9 mouse cellular contexts compared by ENCODE assay signal in genomic region chr4:141857422-141857930, GRCm38 (mm10). TPM values are rescaled to one million over a fixed set of nuclear protein-coding genes. Genes with fewer than 3 reads are reported as not detected.
DNase-seq lines count a peak whose midpoint lies in the region; ATAC-seq and TF ChIP-seq lines count a peak whose summit lies in the region.
"Had no signal": no experiment of that assay in that cellular context is flagged by ENCODE, and none has a peak within 500 bp of the region (broad histone marks: within the 10 kb centered on the region; RNA-seq: fewer than 3 reads in every experiment).

No protein-coding gene starts in this region.

- peaks cover 3% of the 10 kb centered on the region; the same call in 1 of the 2 replicates for H3K36me3 ChIP-seq in ES-E14 (ENCODE audit: control insufficient read depth, insufficient read depth, low read length, poor library complexity, severe bottlenecking)
- peaks cover 30% of the 10 kb centered on the region for H3K36me3 ChIP-seq in forebrain, embryonic 14.5 days (ENCODE audit: control insufficient read depth, insufficient read depth, low read length)

- no peak overlapping the region for H3K9ac ChIP-seq in ES-E14 (ENCODE audit: insufficient read depth, low read depth, low read length, poor library complexity, severe bottlenecking)
- H3K9ac ChIP-seq in forebrain, embryonic 14.5 days (ENCODE audit: low read length) = no peak overlapping the region

- peak; percentile 77 for ATAC-seq in cerebellum, adult (ENCODE audit: insufficient number of reproducible peaks, low FRiP score, low TSS enrichment)
- peak; percentile 85 for ATAC-seq in forebrain, embryonic 14.5 days

- H3K4me3 ChIP-seq in ES-E14 (ENCODE audit: insufficient read depth in 1 of 2, low read depth in 1 of 2, low read length in 2 of 2, poor library complexity in 1 of 2, severe bottlenecking in 1 of 2) = no peak overlapping the region
- no peak overlapping the region for H3K4me3 ChIP-seq in forebrain, embryonic 14.5 days (ENCODE audit: low read depth, low read length)
- no peak overlapping the region for H3K4me3 ChIP-seq in lung, adult 2 months (replicated peaks; ENCODE audit: extremely low read depth, low read depth, low read length)
- H3K4me3 ChIP-seq in olfactory bulb, adult 2 months (ENCODE audit: insufficient read depth, low read depth, low read length) = no peak overlapping the region

- TF ChIP-seq POLR2A in lung, adult 2 months (IDR thresholded peaks at IDR 0.05; ENCODE audit: borderline replicate concordance, extremely low read depth, low read depth, low read length) = no peak
- TF ChIP-seq POLR2A in olfactory bulb, adult 2 months (IDR thresholded peaks at IDR 0.05; ENCODE audit: insufficient read depth, low read depth, low read length) = no peak

- peaks cover 0 to 4% of the 10 kb centered on the region in 2 experiments; a peak in 1 of 4 replicates for H3K4me1 ChIP-seq in ES-E14 (ENCODE audit: control insufficient read depth in 2 of 2, insufficient read depth in 2 of 2, low read length in 2 of 2, poor library complexity in 1 of 2)
- no peaks in the 10 kb centered on the region for H3K4me1 ChIP-seq in forebrain, embryonic 14.5 days (ENCODE audit: control insufficient read depth, insufficient read depth, low read length)
- no peaks in the 10 kb centered on the region for H3K4me1 ChIP-seq in lung, adult 2 months (ENCODE audit: control insufficient read depth, insufficient read depth, low read length)
- peaks cover 12% of the 10 kb centered on the region for H3K4me1 ChIP-seq in olfactory bulb, adult 2 months (ENCODE audit: control insufficient read depth, insufficient read depth, low read length)

- in situ Hi-C loops in ES-E14 (cut with MboI; ENCODE audit: low sequenced_read_pairs in 2 of 2, unreplicated experiment in 2 of 2) = no loop called here

- no peaks in the 10 kb centered on the region for H3K27me3 ChIP-seq in forebrain, embryonic 14.5 days (replicated peaks; ENCODE audit: control insufficient read depth, insufficient read depth, low read length)

- intact Hi-C loops in heart, postnatal 10 days (cut with DNase I) = loop anchor here (1.0 kb wide), 1 partner anchor 101 kb away; no protein-coding TSS in a partner anchor

- H3K4me2 ChIP-seq in forebrain, embryonic 14.5 days (ENCODE audit: low read length) = no peak overlapping the region

- WGBS in forebrain, embryonic 14.5 days = 9% methylated on average over 10 of the region's 10 CpGs
- WGBS in lung, adult 2 months = 17% methylated on average over 10 of the region's 10 CpGs
- 10% methylated on average over 10 of the region's 10 CpGs for WGBS in olfactory bulb, adult 2 months

- peak; percentile 93 for TF ChIP-seq CTCF in lung, adult 2 months (IDR thresholded peaks at IDR 0.05; ENCODE audit: insufficient read depth, low read length)
- peak; percentile 94 for TF ChIP-seq CTCF in olfactory bulb, adult 2 months (IDR thresholded peaks at IDR 0.05; ENCODE audit: insufficient read depth, low read depth, low read length)

- no peaks in the 10 kb centered on the region for H3K9me3 ChIP-seq in ES-E14 (ENCODE audit: control insufficient read depth, insufficient read depth, low read depth, low read length)
- no peaks in the 10 kb centered on the region for H3K9me3 ChIP-seq in forebrain, embryonic 14.5 days (replicated peaks; ENCODE audit: control insufficient read depth, low read length)

- DNase-seq in ES-E14 (ENCODE audit: low read depth, low spot score) = peak; percentile 72
- peak; percentile 86 for DNase-seq in forebrain, embryonic 14.5 days (ENCODE audit: low spot score)
- peak; percentile 80 to 91 for DNase-seq in heart, postnatal 10 days
- peak; percentile 89 to 90 for DNase-seq in kidney, postnatal 4 days
- peak; percentile 84 for DNase-seq in lung, adult 2 months
- DNase-seq in thymus, postnatal 10 days (ENCODE audit: low spot score in 2 of 2) = peak; percentile 34 to 71

- no peak overlapping the region for H3K27ac ChIP-seq in ES-E14 (ENCODE audit: insufficient read depth, low read depth, low read length, poor library complexity, severe bottlenecking)
- peak overlapping the region; percentile 30; the same call in 1 of the 2 replicates for H3K27ac ChIP-seq in forebrain, embryonic 14.5 days (ENCODE audit: low read depth, low read length)
- no peak overlapping the region for H3K27ac ChIP-seq in olfactory bulb, adult 2 months (ENCODE audit: insufficient read depth, low read depth, low read length)
- H3K27ac ChIP-seq: macrophage had no signal

TF ChIP-seq in ES-E14, 5 proteins besides CTCF, POLR2A, EP300 and RAD21:
- no peak for TF ChIP-seq ZC3H11A (IDR thresholded peaks at IDR 0.05; ENCODE audit: borderline replicate concordance, low read depth, low read length)
- no peak for TF ChIP-seq ZNF384 (IDR thresholded peaks at IDR 0.05; ENCODE audit: low read depth, low read length)
- no peak for TF ChIP-seq MAFK (IDR thresholded peaks at IDR 0.05; ENCODE audit: insufficient read depth, low read depth, low read length)
- TF ChIP-seq CHD2 (IDR thresholded peaks at IDR 0.05; ENCODE audit: low read depth, low read length) = no peak
- TF ChIP-seq HCFC1 (IDR thresholded peaks at IDR 0.05; ENCODE audit: borderline replicate concordance, insufficient read depth, low read length) = no peak
TF ChIP-seq in ES-E14: peak in this region for 0.

RNA-seq across cellular contexts. Expression of gene Ctrc, which starts 11.3 kb away (rescaled TPM):
- not detected in 2 replicates for total RNA-seq in ES-E14 (2012; rRNA removed)
- not detected in 2 replicates for polyA plus RNA-seq in forebrain, embryonic 14.5 days (2014; fragmentation: Nextera tagmentation; extraction: Ambion mirVana)
- not detected for total RNA-seq in heart, postnatal 10 days (2021)
- 4.7 TPM in 1 of 2 replicates, not detected in the other for polyA plus RNA-seq in lung, adult 2 months (2012; rRNA removed)
- polyA plus RNA-seq in olfactory bulb, adult 2 months (2012; ENCODE audit: insufficient read depth, insufficient read length, low replicate concordance, missing spikeins) = not detected in 2 replicates
- polyA plus RNA-seq: macrophage had no signal

RNA-seq across cellular contexts. Expression of gene Efhd2, which starts 17.2 kb away (rescaled TPM):
- total RNA-seq in ES-E14 (2012; rRNA removed) = 6.2 and 9.2 TPM in 2 replicates
- polyA plus RNA-seq in forebrain, embryonic 14.5 days (2014; fragmentation: Nextera tagmentation; extraction: Ambion mirVana) = 44.0 and 49.3 TPM in 2 replicates
- total RNA-seq in heart, postnatal 10 days (2021) = 10 to 100 TPM; 30.4 to 36.7 TPM
- 95.0 and 116 TPM in 2 replicates for polyA plus RNA-seq in lung, adult 2 months (2012; rRNA removed)
- not detected in 2 replicates for polyA plus RNA-seq in olfactory bulb, adult 2 months (2012; ENCODE audit: insufficient read depth, insufficient read length, low replicate concordance, missing spikeins)

RNA-seq across cellular contexts. Expression of gene Cela2a, which starts 31.5 kb away (rescaled TPM):
- total RNA-seq in ES-E14 (2012; rRNA removed) = 7.3 and 8.2 TPM in 2 replicates
- not detected in 2 replicates for polyA plus RNA-seq in forebrain, embryonic 14.5 days (2014; fragmentation: Nextera tagmentation; extraction: Ambion mirVana)
- total RNA-seq in heart, postnatal 10 days (2021) = under 1 TPM in 1 of 2 experiments, not detected in 1; 0.87 TPM
- 1.5 and 37.8 TPM in 2 replicates for polyA plus RNA-seq in lung, adult 2 months (2012; rRNA removed)
- polyA plus RNA-seq in olfactory bulb, adult 2 months (2012; ENCODE audit: insufficient read depth, insufficient read length, low replicate concordance, missing spikeins) = not detected in 2 replicates
- polyA plus RNA-seq: macrophage had no signal
